Mouse (Mus musculus): Measurements from ENCODE around the gene Pex5. TPM values are rescaled to one million over a fixed set of nuclear protein-coding genes. Genes with fewer than 3 reads are reported as not detected.
"Not testable (repeated sequence)": the region's sequence is repeated elsewhere in the genome, so short reads cannot be mapped to it uniquely, and the experiment has no call there.

The Pex5 gene
- polyA plus RNA-seq, 1 experiment from 2014 or later, result 70.5 TPM

GRCm38 (mm10) chr6:124425042-124425441, 10.2 kb upstream of the Pex5 start:
- H3K36me3 ChIP-seq; H3K4me2 ChIP-seq; ATAC-seq (ENCODE audit: low FRiP score); H3K27me3 ChIP-seq; H3K9ac ChIP-seq; H3K4me3 ChIP-seq; H3K27ac ChIP-seq; H3K9me3 ChIP-seq; H3K4me1 ChIP-seq (replicated peaks): not testable (repeated sequence)
- 66% methylated on average over 7 of the region's 7 CpGs for WGBS

- Histone ChIP-seq H3K9me3 (no peaks in the 10 kb centered on the region), H3K27ac (no peak overlapping the region), H3K4me3 (no peak overlapping the region), H3K27me3 (no peaks in the 10 kb centered on the region), H3K4me1 (replicated peaks) (no peaks in the 10 kb centered on the region; the same call in 1 of the 2 replicates), H3K4me2 (no peak overlapping the region), H3K36me3 (no peaks in the 10 kb centered on the region), H3K9ac (no peak overlapping the region)
- no peak for ATAC-seq (ENCODE audit: low FRiP score)
- 41% methylated on average over 1 of the region's 1 CpGs for WGBS
Measured at GRCm38 (mm10) chr6:124424068-124424498, 9.2 kb upstream of the Pex5 start.

GRCm38 (mm10) chr6:124418686-124419085, 3.8 kb upstream of the Pex5 start:
- Histone ChIP-seq H3K9me3 (no peaks in the 10 kb centered on the region), H3K4me3 (no peak overlapping the region), H3K27ac (no peak overlapping the region), H3K4me2 (no peak overlapping the region), H3K9ac (no peak overlapping the region), H3K4me1 (replicated peaks) (peaks cover 14% of the 10 kb centered on the region), H3K27me3 (no peaks in the 10 kb centered on the region), H3K36me3 (no peaks in the 10 kb centered on the region)
- ATAC-seq (ENCODE audit: low FRiP score), result no peak
- 89% methylated on average over 3 of the region's 3 CpGs for WGBS

- peak; percentile 68 for ATAC-seq (ENCODE audit: low FRiP score)
- Histone ChIP-seq H3K27ac (peak overlapping the region; percentile 84), H3K36me3 (peaks cover 19% of the 10 kb centered on the region), H3K27me3 (no peaks in the 10 kb centered on the region), H3K9ac (peak overlapping the region; percentile 88), H3K4me2 (peak overlapping the region; percentile 77), H3K4me1 (replicated peaks) (peaks cover 26% of the 10 kb centered on the region), H3K9me3 (no peaks in the 10 kb centered on the region), H3K4me3 (peak overlapping the region; percentile 87)
- WGBS, result 7% methylated on average over 21 of the region's 21 CpGs
Measured at GRCm38 (mm10) chr6:124415347-124416088, 651 bp upstream of the Pex5 start.

GRCm38 (mm10) chr6:124414150-124414926, 529 bp downstream of the Pex5 start:
- no peaks in the 10 kb centered on the region for H3K9me3 ChIP-seq
- H3K27me3 ChIP-seq, result no peaks in the 10 kb centered on the region
- WGBS, result 3% methylated on average over 34 of the region's 45 CpGs
- peaks cover 26% of the 10 kb centered on the region for H3K4me1 ChIP-seq (replicated peaks)
- peak overlapping the region; percentile 88 for H3K9ac ChIP-seq
- peak; percentile 77 for ATAC-seq (ENCODE audit: low FRiP score)
- peaks cover 22% of the 10 kb centered on the region for H3K36me3 ChIP-seq
- peak overlapping the region; percentile 87 for H3K4me3 ChIP-seq
- H3K4me2 ChIP-seq, result peak overlapping the region; percentile 77
- peak overlapping the region; percentile 84 for H3K27ac ChIP-seq

- H3K27ac ChIP-seq, result peak overlapping the region; percentile 84
- H3K9ac ChIP-seq, result peak overlapping the region; percentile 88
- no peaks in the 10 kb centered on the region for H3K9me3 ChIP-seq
- H3K4me3 ChIP-seq, result peak overlapping the region; percentile 87
- WGBS, result 67% methylated on average over 3 of the region's 3 CpGs
- ATAC-seq (ENCODE audit: low FRiP score), result no peak
- H3K36me3 ChIP-seq, result peaks cover 27% of the 10 kb centered on the region
- no peaks in the 10 kb centered on the region for H3K27me3 ChIP-seq
- H3K4me1 ChIP-seq (replicated peaks), result peaks cover 26% of the 10 kb centered on the region
- H3K4me2 ChIP-seq, result peak overlapping the region; percentile 77
Measured at GRCm38 (mm10) chr6:124413770-124414149, 1.1 kb downstream of the Pex5 start.

- no peak overlapping the region for H3K27ac ChIP-seq
- H3K9me3 ChIP-seq, result no peaks in the 10 kb centered on the region
- H3K27me3 ChIP-seq, result no peaks in the 10 kb centered on the region
- no peak overlapping the region for H3K4me3 ChIP-seq
- H3K4me1 ChIP-seq (replicated peaks), result peaks cover 9% of the 10 kb centered on the region
- H3K4me2 ChIP-seq, result no peak overlapping the region
- peaks cover 75% of the 10 kb centered on the region for H3K36me3 ChIP-seq
- 96% methylated on average over 5 of the region's 5 CpGs for WGBS
- no peak for ATAC-seq (ENCODE audit: low FRiP score)
- H3K9ac ChIP-seq, result no peak overlapping the region
Measured at GRCm38 (mm10) chr6:124408355-124408754, 6.5 kb downstream of the Pex5 start.

GRCm38 (mm10) chr6:124407180-124407579, 7.7 kb downstream of the Pex5 start:
- Histone ChIP-seq H3K27ac (no peak overlapping the region), H3K36me3 (peaks cover 82% of the 10 kb centered on the region), H3K9ac (no peak overlapping the region), H3K4me3 (no peak overlapping the region), H3K4me2 (no peak overlapping the region), H3K27me3 (no peaks in the 10 kb centered on the region), H3K4me1 (replicated peaks) (no peaks in the 10 kb centered on the region), H3K9me3 (no peaks in the 10 kb centered on the region)
- ATAC-seq (ENCODE audit: low FRiP score), result no peak

- Histone ChIP-seq H3K9me3 (no peaks in the 10 kb centered on the region), H3K27me3 (no peaks in the 10 kb centered on the region), H3K4me1 (replicated peaks) (no peaks in the 10 kb centered on the region), H3K36me3 (peaks cover 82% of the 10 kb centered on the region), H3K27ac (no peak overlapping the region), H3K9ac (no peak overlapping the region), H3K4me3 (no peak overlapping the region), H3K4me2 (no peak overlapping the region)
- ATAC-seq (ENCODE audit: low FRiP score), result no peak
- 96% methylated on average over 10 of the region's 10 CpGs for whole genome bisulfite sequencing
Measured at GRCm38 (mm10) chr6:124406326-124406725, 8.5 kb downstream of the Pex5 start.

- H3K4me2 ChIP-seq, result no peak overlapping the region
- H3K9me3 ChIP-seq, result no peaks in the 10 kb centered on the region
- H3K27me3 ChIP-seq, result no peaks in the 10 kb centered on the region
- WGBS, result 95% methylated on average over 6 of the region's 6 CpGs
- no peak overlapping the region for H3K4me3 ChIP-seq
- H3K27ac ChIP-seq, result no peak overlapping the region
- ATAC-seq (ENCODE audit: low FRiP score), result no peak
- no peaks in the 10 kb centered on the region for H3K4me1 ChIP-seq (replicated peaks)
- no peak overlapping the region for H3K9ac ChIP-seq
- peaks cover 88% of the 10 kb centered on the region for H3K36me3 ChIP-seq
Measured at GRCm38 (mm10) chr6:124399738-124400137, 15.1 kb downstream of the Pex5 start.

- H3K36me3 ChIP-seq, result peaks cover 42% of the 10 kb centered on the region
- H3K27ac ChIP-seq; H3K4me3 ChIP-seq; H3K9ac ChIP-seq; H3K4me2 ChIP-seq; H3K4me1 ChIP-seq (replicated peaks); H3K9me3 ChIP-seq; ATAC-seq (ENCODE audit: low FRiP score); H3K27me3 ChIP-seq: not testable (repeated sequence)
- 97% methylated on average over 3 of the region's 3 CpGs for WGBS
Measured at GRCm38 (mm10) chr6:124394991-124395390, 19.9 kb downstream of the Pex5 start.

- Histone ChIP-seq H3K4me2 (no peak overlapping the region), H3K4me3 (no peak overlapping the region), H3K36me3 (no peaks in the 10 kb centered on the region), H3K27me3 (no peaks in the 10 kb centered on the region), H3K4me1 (replicated peaks) (no peaks in the 10 kb centered on the region), H3K9ac (no peak overlapping the region), H3K27ac (no peak overlapping the region), H3K9me3 (peaks cover 4% of the 10 kb centered on the region; the same call in 1 of the 2 replicates)
- no peak for ATAC-seq (ENCODE audit: low FRiP score)
- 63% methylated on average over 5 of the region's 5 CpGs for WGBS
Measured at GRCm38 (mm10) chr6:124380142-124380541, 34.7 kb downstream of the Pex5 start.

Data from hindbrain, embryonic 13.5 days (tissue).